Mouse (Mus musculus): ENCODE results near the gene Kcnh3.

The Kcnh3 gene

GRCm38 (mm10) chr15:99285189-99285535 lies 60.5 kb downstream of the Kcnh3 start:
- no peak for DNase-seq (ENCODE audit: low read depth)

DNA sequence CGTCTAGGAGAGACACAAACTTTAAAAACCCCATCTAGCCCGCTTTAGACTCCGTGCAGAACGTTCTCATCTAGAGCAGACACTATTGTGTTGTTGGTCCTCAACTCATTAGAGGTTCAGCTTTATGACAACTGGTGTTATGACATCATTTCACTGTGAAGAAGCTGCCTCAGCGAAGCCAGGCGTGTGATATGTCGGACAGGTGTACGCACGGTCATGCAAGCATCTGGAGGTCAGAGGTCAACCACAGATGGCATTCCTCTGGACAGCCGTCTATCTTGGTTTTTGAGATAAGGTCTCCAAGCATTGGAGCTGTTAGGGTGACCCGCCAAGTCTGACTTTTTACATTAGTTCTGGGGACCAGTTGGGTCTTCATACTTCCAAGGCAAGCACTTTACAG lies 65.9 kb downstream of the Kcnh3 start:
- no peak for DNase-seq (ENCODE audit: low read depth)

All from fibroblast of lung, adult 2 months (primary cell).